Mouse (Mus musculus): ENCODE measurements around the gene Lyzl4.

The Lyzl4 gene

DNA sequence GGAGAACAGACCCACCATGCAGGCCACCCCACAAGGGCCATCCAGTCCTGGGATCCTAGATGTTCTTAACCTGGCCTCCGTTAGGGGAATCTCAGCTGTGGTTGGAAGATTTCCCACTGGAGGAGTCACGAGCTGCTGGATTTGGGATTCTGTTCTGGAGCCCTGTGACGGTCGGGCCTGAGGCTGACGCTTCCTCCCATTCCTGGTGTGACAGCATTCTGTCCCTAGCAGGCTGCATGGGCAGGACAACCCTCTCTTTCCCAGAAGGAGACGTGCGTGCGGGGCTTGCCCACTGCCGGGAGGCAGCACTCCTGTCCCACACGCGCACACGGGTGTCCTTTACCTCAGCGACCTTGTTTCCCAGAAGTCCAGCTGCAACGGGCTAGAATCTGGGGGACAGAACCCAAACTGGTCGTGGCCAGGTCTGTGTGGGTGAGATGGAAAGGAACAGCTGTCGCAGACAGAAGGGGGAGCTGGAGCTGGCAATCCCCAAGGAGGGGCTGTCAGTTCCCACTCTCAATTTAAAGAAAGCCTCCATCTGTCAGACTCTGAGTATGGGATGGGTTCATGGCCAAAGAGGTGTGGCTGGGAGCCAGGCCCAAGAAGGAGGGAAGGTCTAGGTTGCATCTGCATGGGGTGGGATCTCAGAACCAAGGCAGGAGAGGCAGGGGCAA lies 25.2 kb upstream of the Lyzl4 start:
- DNase-seq (ENCODE audit: low read depth, low spot score), result no peak
- H3K27me3 ChIP-seq (ENCODE audit: control insufficient read depth, insufficient read depth, low read length, poor library complexity, severe bottlenecking), result no peaks in the 10 kb centered on the region
- no peaks in the 10 kb centered on the region for H3K36me3 ChIP-seq (ENCODE audit: control insufficient read depth, insufficient read depth, low read length, poor library complexity, severe bottlenecking)

DNA sequence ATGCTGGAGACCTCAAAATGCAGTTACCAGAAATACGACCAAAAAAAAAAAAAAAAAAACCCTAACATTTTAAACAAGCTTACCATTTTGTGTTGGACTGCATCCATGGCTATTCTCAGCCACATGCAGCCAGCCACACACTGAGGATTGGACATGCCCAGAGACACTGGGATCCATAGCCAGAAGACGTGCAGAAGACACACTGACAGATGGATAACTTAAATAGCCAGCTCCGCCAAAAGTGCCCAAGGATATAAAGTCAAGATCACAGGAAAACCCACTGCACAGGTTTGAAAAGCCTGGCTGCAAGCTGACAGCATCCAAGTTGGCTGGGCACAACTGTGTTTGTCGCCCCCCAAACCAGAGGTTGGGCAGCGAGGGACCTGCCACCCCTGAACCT lies 22.2 kb upstream of the Lyzl4 start:
- Histone ChIP-seq H3K27me3 (ENCODE audit: control insufficient read depth, insufficient read depth, low read length, poor library complexity, severe bottlenecking) (no peaks in the 10 kb centered on the region), H3K36me3 (ENCODE audit: control insufficient read depth, insufficient read depth, low read length, poor library complexity, severe bottlenecking) (no peaks in the 10 kb centered on the region)
- DNase-seq (ENCODE audit: low read depth, low spot score), result no peak

DNA sequence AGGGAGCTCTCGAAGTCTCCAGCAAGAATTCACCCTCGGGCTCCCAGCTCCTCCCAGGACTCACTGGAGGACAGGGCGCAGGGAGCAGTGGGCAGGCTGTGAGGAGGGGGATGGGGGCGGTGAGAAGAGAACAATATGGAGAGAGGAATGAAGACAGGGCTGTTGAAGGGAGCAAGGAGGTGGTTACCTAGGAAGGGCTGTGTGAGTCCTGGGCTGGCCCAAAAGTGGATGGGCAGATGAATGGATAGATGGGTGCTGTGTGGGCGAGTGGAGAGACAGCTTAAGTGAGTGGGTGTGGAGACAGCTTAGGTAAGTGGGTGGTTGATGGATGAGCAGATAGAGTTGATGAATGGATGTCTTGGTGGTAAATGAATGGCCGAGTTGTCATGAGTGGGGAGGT lies 21.6 kb upstream of the Lyzl4 start:
- Histone ChIP-seq H3K36me3 (ENCODE audit: control insufficient read depth, insufficient read depth, low read length, poor library complexity, severe bottlenecking) (no peaks in the 10 kb centered on the region), H3K27me3 (ENCODE audit: control insufficient read depth, insufficient read depth, low read length, poor library complexity, severe bottlenecking) (no peaks in the 10 kb centered on the region)
- DNase-seq (ENCODE audit: low read depth, low spot score), result no peak

DNA sequence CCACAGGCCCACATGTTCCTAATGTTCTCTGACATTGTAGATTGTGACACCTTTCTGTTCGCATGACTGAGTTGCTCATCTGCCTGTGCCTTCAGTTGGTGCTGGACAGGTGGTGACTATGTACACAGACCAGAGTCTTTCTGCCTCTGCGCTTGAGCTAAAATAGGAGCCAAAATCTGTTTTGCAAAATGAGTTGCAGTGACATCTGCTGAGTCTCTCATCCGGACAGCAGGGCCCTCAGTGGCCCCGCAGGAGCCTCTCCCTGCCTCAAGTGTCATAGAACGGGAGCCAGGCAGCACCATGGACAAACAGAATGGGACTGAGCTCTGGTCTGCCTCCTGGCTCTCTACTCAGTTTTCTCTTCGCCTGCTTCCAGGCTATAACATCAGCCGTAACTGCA lies 17.9 kb upstream of the Lyzl4 start:
- no peaks in the 10 kb centered on the region for H3K36me3 ChIP-seq (ENCODE audit: control insufficient read depth, insufficient read depth, low read length, poor library complexity, severe bottlenecking)
- no peak for DNase-seq (ENCODE audit: low read depth, low spot score)
- no peaks in the 10 kb centered on the region for H3K27me3 ChIP-seq (ENCODE audit: control insufficient read depth, insufficient read depth, low read length, poor library complexity, severe bottlenecking)

GRCm38 (mm10) chr9:121658248-121658647 lies 16.4 kb upstream of the Lyzl4 start:
- Histone ChIP-seq H3K36me3 (ENCODE audit: control insufficient read depth, insufficient read depth, low read length, poor library complexity, severe bottlenecking) (no peaks in the 10 kb centered on the region), H3K27me3 (ENCODE audit: control insufficient read depth, insufficient read depth, low read length, poor library complexity, severe bottlenecking) (no peaks in the 10 kb centered on the region)
- no peak for DNase-seq (ENCODE audit: low read depth, low spot score)

DNA sequence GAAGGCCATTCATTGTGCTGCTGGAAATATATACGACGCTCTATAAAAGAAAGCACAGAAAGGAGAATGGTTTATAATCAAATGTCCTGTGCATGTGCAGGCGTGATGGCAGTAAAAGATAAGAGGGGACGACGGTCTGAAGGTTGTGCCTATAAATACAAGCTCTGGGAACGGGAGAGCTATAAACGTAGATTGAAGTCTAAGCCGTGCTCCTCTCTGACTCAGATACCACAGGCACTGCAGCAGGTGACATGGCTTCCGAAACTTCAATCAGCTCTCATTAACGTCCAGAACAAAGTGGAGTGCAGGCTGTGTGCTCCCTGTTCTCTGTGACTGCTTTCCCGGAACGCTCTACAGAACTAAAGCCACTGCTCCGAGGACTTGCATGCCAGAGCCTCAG lies 15.2 kb upstream of the Lyzl4 start:
- DNase-seq (ENCODE audit: low read depth, low spot score), result no peak
- Histone ChIP-seq H3K27me3 (ENCODE audit: control insufficient read depth, insufficient read depth, low read length, poor library complexity, severe bottlenecking) (no peaks in the 10 kb centered on the region), H3K36me3 (ENCODE audit: control insufficient read depth, insufficient read depth, low read length, poor library complexity, severe bottlenecking) (no peaks in the 10 kb centered on the region)

DNA sequence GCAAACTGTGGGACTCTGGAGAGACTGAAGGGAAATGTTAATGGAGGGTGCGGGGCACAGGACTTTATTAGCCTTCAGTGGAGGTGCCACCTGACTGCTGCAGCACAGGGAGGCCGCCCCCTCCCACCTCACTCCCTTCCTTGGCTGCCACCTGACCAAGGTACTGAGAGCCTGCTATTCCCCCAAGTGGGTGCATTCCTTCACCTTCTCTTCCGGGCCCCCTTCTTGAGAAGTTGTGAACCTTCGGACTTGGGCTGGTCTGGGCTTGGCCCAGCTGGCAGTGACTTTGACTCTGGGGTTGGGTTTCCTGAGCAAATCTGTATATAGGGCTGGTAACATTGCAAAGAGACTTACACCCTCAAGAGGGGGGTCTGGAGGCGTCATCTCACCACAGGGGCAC lies 14.4 kb upstream of the Lyzl4 start:
- Histone ChIP-seq H3K27me3 (ENCODE audit: control insufficient read depth, insufficient read depth, low read length, poor library complexity, severe bottlenecking) (no peaks in the 10 kb centered on the region), H3K36me3 (ENCODE audit: control insufficient read depth, insufficient read depth, low read length, poor library complexity, severe bottlenecking) (no peaks in the 10 kb centered on the region)
- no peak for DNase-seq (ENCODE audit: low read depth, low spot score)

- no peak for DNase-seq (ENCODE audit: low read depth, low spot score)
- no peaks in the 10 kb centered on the region for H3K36me3 ChIP-seq (ENCODE audit: control insufficient read depth, insufficient read depth, low read length, poor library complexity, severe bottlenecking)
- no peaks in the 10 kb centered on the region for H3K27me3 ChIP-seq (ENCODE audit: control insufficient read depth, insufficient read depth, low read length, poor library complexity, severe bottlenecking)
Observed at GRCm38 (mm10) chr9:121653668-121654067, 11.8 kb upstream of the Lyzl4 start.

DNA sequence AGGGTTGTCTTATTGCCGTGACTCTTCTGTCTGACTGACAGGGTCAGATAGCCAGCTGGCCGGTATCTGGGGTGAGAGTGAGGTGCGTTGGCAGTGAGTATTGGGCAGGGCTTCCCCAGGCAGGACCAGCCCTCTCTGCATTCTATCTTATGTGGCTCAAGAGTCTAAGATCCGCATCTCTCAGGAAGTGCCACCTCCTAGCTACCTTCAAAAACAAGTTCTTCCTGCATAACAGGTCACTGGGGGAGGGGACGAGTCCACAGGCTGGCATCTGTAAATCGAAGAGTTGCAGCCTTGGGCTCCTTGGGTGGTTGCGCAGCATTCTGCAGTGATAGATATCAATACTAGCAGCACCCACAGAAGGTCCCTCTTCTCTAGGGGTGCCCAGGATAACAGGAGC lies 5.1 kb upstream of the Lyzl4 start:
- H3K27me3 ChIP-seq (ENCODE audit: control insufficient read depth, insufficient read depth, low read length, poor library complexity, severe bottlenecking), result no peaks in the 10 kb centered on the region
- no peak for DNase-seq (ENCODE audit: low read depth, low spot score)
- no peaks in the 10 kb centered on the region for H3K36me3 ChIP-seq (ENCODE audit: control insufficient read depth, insufficient read depth, low read length, poor library complexity, severe bottlenecking)

- H3K36me3 ChIP-seq (ENCODE audit: control insufficient read depth, insufficient read depth, low read length, poor library complexity, severe bottlenecking), result no peaks in the 10 kb centered on the region
- no peaks in the 10 kb centered on the region for H3K27me3 ChIP-seq (ENCODE audit: control insufficient read depth, insufficient read depth, low read length, poor library complexity, severe bottlenecking)
- DNase-seq (ENCODE audit: low read depth, low spot score), result no peak
Observed at GRCm38 (mm10) chr9:121644855-121645254, 3.0 kb upstream of the Lyzl4 start.

DNA sequence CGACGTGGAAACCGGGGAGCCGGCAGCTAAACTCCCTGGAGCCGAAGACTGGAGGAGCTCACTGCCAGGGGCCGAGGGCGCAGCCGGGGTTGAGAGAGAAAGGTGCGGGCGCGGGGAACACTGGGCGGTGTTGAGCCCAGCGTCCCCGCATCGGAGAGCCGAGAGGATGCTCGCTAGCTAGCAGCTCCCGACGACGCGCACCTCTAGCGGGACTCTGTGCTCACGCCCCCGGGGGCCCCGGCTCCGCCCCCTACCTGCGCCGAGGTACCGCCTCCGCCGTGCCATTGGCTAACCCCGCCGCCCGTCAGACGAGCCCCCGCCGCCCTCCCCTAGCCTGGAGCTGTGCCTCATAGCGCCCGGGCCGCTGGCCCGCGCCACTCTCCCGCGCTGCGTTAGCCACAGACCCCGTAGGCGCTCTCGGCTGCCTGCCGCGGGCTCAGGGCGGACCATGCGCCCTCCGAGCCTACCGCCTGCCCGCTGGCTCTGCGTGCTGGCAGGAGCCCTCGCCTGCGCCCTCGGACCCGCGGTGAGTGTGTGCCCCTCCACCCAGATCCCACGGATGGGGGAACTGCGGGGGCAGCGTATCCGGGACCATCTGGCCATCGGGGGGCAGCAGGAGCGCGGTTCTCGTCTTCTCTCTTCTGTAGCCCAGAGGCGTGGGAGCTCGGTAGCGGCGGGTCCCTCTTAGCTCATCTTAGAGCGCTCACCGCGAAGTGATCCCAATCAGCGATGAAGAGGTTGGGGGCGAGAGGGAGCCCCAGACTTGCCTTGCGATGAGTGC lies 695 bp upstream of the Lyzl4 start, which contains the start of gene Vipr1:
Vipr1 (plus strand) TSS at position 316 of the 781 bp plus-strand sequence.
- DNase-seq (ENCODE audit: low read depth, low spot score), result peak; percentile 71
- no peaks in the 10 kb centered on the region for H3K36me3 ChIP-seq (ENCODE audit: control insufficient read depth, insufficient read depth, low read length, poor library complexity, severe bottlenecking)
- no peaks in the 10 kb centered on the region for H3K27me3 ChIP-seq (ENCODE audit: control insufficient read depth, insufficient read depth, low read length, poor library complexity, severe bottlenecking)

GRCm38 (mm10) chr9:121641235-121641915 lies 521 bp downstream of the Lyzl4 start:
- peak; percentile 4 for DNase-seq (ENCODE audit: low read depth, low spot score)
- no peaks in the 10 kb centered on the region for H3K27me3 ChIP-seq (ENCODE audit: control insufficient read depth, insufficient read depth, low read length, poor library complexity, severe bottlenecking)
- no peaks in the 10 kb centered on the region for H3K36me3 ChIP-seq (ENCODE audit: control insufficient read depth, insufficient read depth, low read length, poor library complexity, severe bottlenecking)

DNA sequence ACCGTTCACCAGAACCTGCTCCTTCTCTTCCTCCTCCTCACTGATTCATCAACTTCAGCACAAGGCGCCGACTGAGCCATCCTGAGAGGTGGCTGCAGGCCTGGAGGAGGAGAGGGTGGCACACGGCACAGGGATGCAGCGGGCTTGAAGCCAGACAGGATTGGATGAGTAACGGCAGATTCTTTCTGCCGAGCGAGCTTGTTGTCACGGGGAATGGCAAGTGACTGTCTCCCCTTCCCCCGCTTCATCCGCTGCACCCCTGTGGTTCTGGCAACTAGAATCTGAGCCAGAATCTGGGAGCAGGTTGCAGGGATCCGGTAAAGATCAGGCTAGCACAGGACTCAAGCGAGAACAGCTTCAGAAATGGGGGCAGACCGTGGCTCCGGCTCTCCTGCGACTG lies 2.1 kb downstream of the Lyzl4 start:
- H3K36me3 ChIP-seq (ENCODE audit: control insufficient read depth, insufficient read depth, low read length, poor library complexity, severe bottlenecking), result no peaks in the 10 kb centered on the region
- no peaks in the 10 kb centered on the region for H3K27me3 ChIP-seq (ENCODE audit: control insufficient read depth, insufficient read depth, low read length, poor library complexity, severe bottlenecking)
- DNase-seq (ENCODE audit: low read depth, low spot score), result no peak

- DNase-seq (ENCODE audit: low read depth, low spot score), result no peak
- H3K36me3 ChIP-seq (ENCODE audit: control insufficient read depth, insufficient read depth, low read length, poor library complexity, severe bottlenecking), result no peaks in the 10 kb centered on the region
- H3K27me3 ChIP-seq (ENCODE audit: control insufficient read depth, insufficient read depth, low read length, poor library complexity, severe bottlenecking), result no peaks in the 10 kb centered on the region
Observed at GRCm38 (mm10) chr9:121635835-121636576, 5.9 kb downstream of the Lyzl4 start.

- no peak for DNase-seq (ENCODE audit: low read depth, low spot score)
- Histone ChIP-seq H3K36me3 (ENCODE audit: control insufficient read depth, insufficient read depth, low read length, poor library complexity, severe bottlenecking) (no peaks in the 10 kb centered on the region), H3K27me3 (ENCODE audit: control insufficient read depth, insufficient read depth, low read length, poor library complexity, severe bottlenecking) (no peaks in the 10 kb centered on the region)
Observed at GRCm38 (mm10) chr9:121633306-121633705, 8.6 kb downstream of the Lyzl4 start.

Measured in splenic B cell, adult 2 months (primary cell).